Mouse (Mus musculus) liver, adult 2 months (tissue): ENCODE results near the gene Pcsk4.

Experiments used
- CTCF ChIP-seq: fragments of 200-500 bp; IDR thresholded peaks from 2 replicates; pipeline ENCODE4 v1.5.1; 2011; ENCODE audit warnings: low read depth, low read length, control low read depth
- POLR2A ChIP-seq: fragments of 200-500 bp; IDR thresholded peaks from 2 replicates; pipeline ENCODE4 v1.6.1; 2011; ENCODE audit warnings: low read length, control low read depth; ENCODE audit not compliant: insufficient read depth; ENCODE audit errors: extremely low read depth

DNA sequence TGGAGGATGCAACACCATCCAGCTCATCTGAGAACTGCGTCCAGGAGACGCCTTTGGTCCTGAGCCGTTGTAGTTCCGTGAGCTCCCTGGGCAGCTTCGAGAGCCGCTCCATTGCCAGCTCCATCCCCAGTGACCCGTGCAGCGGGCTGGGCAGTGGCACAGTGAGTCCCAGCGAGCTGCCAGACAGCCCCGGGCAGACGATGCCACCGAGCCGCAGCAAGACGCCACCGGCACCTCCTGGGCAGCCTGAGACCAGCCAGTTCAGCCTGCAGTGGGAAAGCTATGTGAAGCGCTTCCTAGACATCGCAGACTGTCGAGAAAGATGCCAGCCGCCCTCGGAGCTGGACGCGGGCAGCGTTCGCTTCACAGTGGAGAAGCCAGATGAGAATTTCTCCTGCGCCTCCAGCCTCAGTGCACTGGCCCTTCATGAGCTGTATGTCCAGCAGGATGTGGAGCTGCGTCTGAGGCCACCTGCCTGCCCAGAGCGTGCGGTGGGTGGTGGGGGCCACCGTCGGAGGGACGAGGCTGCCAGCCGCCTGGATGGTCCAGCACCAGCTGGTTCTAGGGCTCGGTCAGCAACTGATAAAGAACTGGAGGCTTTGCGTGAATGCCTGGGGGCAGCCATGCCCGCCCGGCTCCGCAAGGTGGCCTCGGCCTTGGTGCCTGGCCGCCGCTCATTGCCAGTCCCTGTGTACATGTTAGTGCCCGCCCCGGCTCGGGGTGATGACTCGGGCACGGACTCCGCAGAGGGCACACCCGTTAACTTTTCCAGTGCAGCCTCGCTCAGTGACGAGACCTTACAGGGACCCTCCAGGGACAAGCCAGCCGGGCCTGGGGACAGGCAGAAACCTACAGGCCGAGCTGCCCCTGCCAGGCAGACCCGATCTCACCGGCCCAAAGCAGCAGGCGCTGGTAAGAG, 16.5 kb downstream of the Pcsk4 start:
- TF ChIP-seq POLR2A (no peak), CTCF (no peak)
